12 mouse cellular contexts compared by ENCODE assay signal in genomic region chr19:53701434-53701833, GRCm38 (mm10).
"Had no signal": no experiment of that assay in that cellular context is flagged by ENCODE, and none has a peak within 500 bp of the region (broad histone marks: within the 10 kb centered on the region; RNA-seq: fewer than 3 reads in every experiment).

No protein-coding gene starts in this region.

- H3K9ac ChIP-seq: liver, embryonic 13.5 days had no signal

- H3K36me3 ChIP-seq: liver, embryonic 13.5 days had no signal

- H3K4me2 ChIP-seq: liver, embryonic 13.5 days; midbrain, embryonic 11.5 days had no signal

- H3K27me3 ChIP-seq: liver, embryonic 13.5 days had no signal

- DNase-seq: kidney, adult 9 months; kidney, postnatal 25 days; layer of hippocampus, adult 9-11 months; liver, embryonic 13.5 days; lung, adult 2 months; lung, postnatal 14 days; lung, postnatal 4 days; midbrain, embryonic 14.5 days; thymus, postnatal 36 days had no signal

- H3K9me3 ChIP-seq: liver, embryonic 13.5 days had no signal

- H3K4me3 ChIP-seq: layer of hippocampus, adult 2 months; liver, embryonic 13.5 days had no signal

- H3K27ac ChIP-seq: kidney, postnatal 0 days; layer of hippocampus, adult 2 months; liver, embryonic 13.5 days had no signal

- H3K4me1 ChIP-seq: liver, embryonic 13.5 days had no signal
